25 mouse cellular contexts compared by ENCODE assay signal in the genomic region with DNA sequence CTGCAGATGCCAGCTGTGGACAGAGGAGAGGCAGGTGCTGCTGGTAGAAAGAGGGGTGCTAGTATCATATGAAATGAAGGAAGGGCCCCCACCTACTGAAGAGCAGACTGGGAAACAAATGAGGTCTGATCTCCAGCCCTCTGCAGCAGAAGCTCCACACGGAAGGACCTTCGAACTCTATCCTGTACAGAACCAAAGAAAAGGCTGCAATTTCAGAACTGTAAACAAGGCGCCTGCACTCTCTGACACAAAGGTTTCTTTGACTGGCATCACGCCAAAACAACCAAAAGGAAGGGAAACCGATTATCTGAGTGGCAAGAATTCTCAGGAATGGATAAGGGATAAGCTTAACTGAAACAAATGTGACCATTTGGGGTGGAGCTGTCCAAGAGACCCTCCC. TPM values are rescaled to one million over a fixed set of nuclear protein-coding genes. Genes with fewer than 3 reads are reported as not detected.
DNase-seq lines count a peak whose midpoint lies in the region; ATAC-seq and TF ChIP-seq lines count a peak whose summit lies in the region.
"Had no signal": no experiment of that assay in that cellular context is flagged by ENCODE, and none has a peak within 500 bp of the region (broad histone marks: within the 10 kb centered on the region; RNA-seq: fewer than 3 reads in every experiment).

No protein-coding gene starts in this region.

- no peaks in the 10 kb centered on the region for H3K36me3 ChIP-seq in embryonic facial prominence, embryonic 14.5 days (ENCODE audit: control insufficient read depth, insufficient read depth, low read length)
- H3K36me3 ChIP-seq in embryonic facial prominence, embryonic 10.5 days (replicated peaks): no peaks in the 10 kb centered on the region
- H3K36me3 ChIP-seq in heart, embryonic 12.5 days: no peaks in the 10 kb centered on the region
- H3K36me3 ChIP-seq in heart, embryonic 10.5 days: no peaks in the 10 kb centered on the region
- H3K36me3 ChIP-seq in liver, adult 2 months (ENCODE audit: control insufficient read depth, insufficient read depth, low read length): no peaks in the 10 kb centered on the region
- H3K36me3 ChIP-seq in liver, embryonic 12.5 days: no peaks in the 10 kb centered on the region
- no peaks in the 10 kb centered on the region for H3K36me3 ChIP-seq in stomach, embryonic 16.5 days (ENCODE audit: control insufficient read depth, insufficient read depth, low read length)
- no peaks in the 10 kb centered on the region for H3K36me3 ChIP-seq in stomach, postnatal 0 days (ENCODE audit: control insufficient read depth, insufficient read depth, low read length)
- H3K36me3 ChIP-seq: embryonic facial prominence, embryonic 15.5 days; forebrain, embryonic 12.5 days; intestine, embryonic 15.5 days had no signal

- no peak for TF ChIP-seq CTCF in liver, adult 2 months (IDR thresholded peaks at IDR 0.05; ENCODE audit: low read depth, low read length)
- no peak for TF ChIP-seq CTCF in stomach, postnatal 0 days (IDR thresholded peaks at IDR 0.05; ENCODE audit: low read depth)

- 0 out of 2 replicates have a peak, but pooled peaks have one; percentile 26 for ATAC-seq in embryonic facial prominence, embryonic 14.5 days (ENCODE audit: low read depth)
- peak; percentile 45; the same call in 1 of the 2 replicates for ATAC-seq in heart, embryonic 12.5 days (ENCODE audit: insufficient number of reproducible peaks, low FRiP score)
- no peak for ATAC-seq in liver, embryonic 12.5 days
- ATAC-seq in stomach, embryonic 16.5 days (ENCODE audit: insufficient read depth, low FRiP score): 0 out of 2 replicates have a peak, but pooled peaks have one; percentile 17
- ATAC-seq in stomach, postnatal 0 days (ENCODE audit: low FRiP score, low TSS enrichment): no peak
- ATAC-seq: activated CD4-positive, CD25-positive, alpha-beta regulatory T cell, adult 4 months; forebrain, embryonic 16.5 days; hindbrain, embryonic 16.5 days; intestine, embryonic 15.5 days had no signal

- H3K4me2 ChIP-seq in embryonic facial prominence, embryonic 14.5 days (ENCODE audit: low read depth, low read length): no peak overlapping the region
- H3K4me2 ChIP-seq in heart, embryonic 12.5 days: no peak overlapping the region
- H3K4me2 ChIP-seq in liver, embryonic 12.5 days: no peak overlapping the region
- no peak overlapping the region for H3K4me2 ChIP-seq in stomach, embryonic 16.5 days (ENCODE audit: low read depth, low read length)
- H3K4me2 ChIP-seq in stomach, postnatal 0 days (replicated peaks; ENCODE audit: low read depth): no peak overlapping the region
- H3K4me2 ChIP-seq: embryonic facial prominence, embryonic 15.5 days; forebrain, embryonic 12.5 days; intestine, embryonic 15.5 days had no signal

- no peak overlapping the region for H3K9ac ChIP-seq in embryonic facial prominence, embryonic 14.5 days (ENCODE audit: low read depth, low read length)
- no peak overlapping the region for H3K9ac ChIP-seq in heart, embryonic 12.5 days
- no peak overlapping the region for H3K9ac ChIP-seq in liver, adult 2 months (ENCODE audit: low read depth, low read length)
- H3K9ac ChIP-seq in liver, embryonic 12.5 days: no peak overlapping the region
- no peak overlapping the region for H3K9ac ChIP-seq in stomach, embryonic 16.5 days (ENCODE audit: low read length)
- H3K9ac ChIP-seq in stomach, postnatal 0 days (ENCODE audit: low read length): no peak overlapping the region
- H3K9ac ChIP-seq: embryonic facial prominence, embryonic 15.5 days; forebrain, embryonic 12.5 days; intestine, embryonic 15.5 days had no signal

- H3K4me1 ChIP-seq in embryonic facial prominence, embryonic 14.5 days (ENCODE audit: control insufficient read depth, insufficient read depth, low read length): no peaks in the 10 kb centered on the region
- H3K4me1 ChIP-seq in embryonic facial prominence, embryonic 10.5 days: peaks cover 3% of the 10 kb centered on the region; the same call in 1 of the 2 replicates
- H3K4me1 ChIP-seq in heart, embryonic 12.5 days (replicated peaks): peaks cover 3% of the 10 kb centered on the region
- peaks cover 8% of the 10 kb centered on the region for H3K4me1 ChIP-seq in heart, embryonic 10.5 days
- peaks cover 3% of the 10 kb centered on the region; the same call in 1 of the 2 replicates for H3K4me1 ChIP-seq in liver, adult 2 months (ENCODE audit: control insufficient read depth, insufficient read depth, low read length)
- H3K4me1 ChIP-seq in liver, embryonic 12.5 days: no peaks in the 10 kb centered on the region
- no peaks in the 10 kb centered on the region for H3K4me1 ChIP-seq in stomach, embryonic 16.5 days (ENCODE audit: control insufficient read depth, insufficient read depth, low read length)
- no peaks in the 10 kb centered on the region for H3K4me1 ChIP-seq in stomach, postnatal 0 days (replicated peaks; ENCODE audit: control insufficient read depth, insufficient read depth)
- H3K4me1 ChIP-seq: embryonic facial prominence, embryonic 15.5 days; intestine, embryonic 15.5 days had no signal

- H3K27ac ChIP-seq in embryonic facial prominence, embryonic 14.5 days (replicated peaks; ENCODE audit: low read depth, low read length): no peak overlapping the region
- H3K27ac ChIP-seq in embryonic facial prominence, embryonic 10.5 days (replicated peaks): no peak overlapping the region
- H3K27ac ChIP-seq in heart, embryonic 12.5 days (ENCODE audit: poor library complexity, severe bottlenecking): no peak overlapping the region
- H3K27ac ChIP-seq in heart, embryonic 10.5 days: no peak overlapping the region
- H3K27ac ChIP-seq in liver, adult 2 months (replicated peaks; ENCODE audit: insufficient read depth, low read depth, low read length): no peak overlapping the region
- no peak overlapping the region for H3K27ac ChIP-seq in liver, embryonic 12.5 days
- H3K27ac ChIP-seq in stomach, embryonic 16.5 days (ENCODE audit: low read length): no peak overlapping the region
- no peak overlapping the region for H3K27ac ChIP-seq in stomach, postnatal 0 days (replicated peaks)
- H3K27ac ChIP-seq: embryonic facial prominence, embryonic 15.5 days; forebrain, embryonic 12.5 days; intestine, embryonic 15.5 days had no signal

- H3K27me3 ChIP-seq in embryonic facial prominence, embryonic 14.5 days (replicated peaks; ENCODE audit: control insufficient read depth, insufficient read depth, low read length): no peaks in the 10 kb centered on the region
- H3K27me3 ChIP-seq in embryonic facial prominence, embryonic 10.5 days (replicated peaks; ENCODE audit: low read depth, poor library complexity, severe bottlenecking): peaks cover 15% of the 10 kb centered on the region
- H3K27me3 ChIP-seq in heart, embryonic 12.5 days (replicated peaks): peaks cover 29% of the 10 kb centered on the region
- peaks cover 10% of the 10 kb centered on the region for H3K27me3 ChIP-seq in heart, embryonic 10.5 days (ENCODE audit: insufficient read depth, poor library complexity, severe bottlenecking)
- peaks cover 3% of the 10 kb centered on the region; the same call in 1 of the 2 replicates for H3K27me3 ChIP-seq in liver, adult 2 months (ENCODE audit: control insufficient read depth, insufficient read depth, low read length)
- H3K27me3 ChIP-seq in liver, embryonic 12.5 days (replicated peaks): 0 out of 2 replicates have a peak, but pooled peaks cover 3% of the 10 kb centered on the region
- H3K27me3 ChIP-seq in stomach, embryonic 16.5 days (ENCODE audit: control insufficient read depth, insufficient read depth, low read length): peaks cover 3% of the 10 kb centered on the region; the same call in 1 of the 2 replicates
- H3K27me3 ChIP-seq in stomach, postnatal 0 days (ENCODE audit: control insufficient read depth, insufficient read depth, low read length): no peaks in the 10 kb centered on the region

- H3K79me2 ChIP-seq in liver, adult 2 months (ENCODE audit: control insufficient read depth, insufficient read depth, low read length): no peaks in the 10 kb centered on the region

- peak; percentile 3 for DNase-seq in embryonic facial prominence, embryonic 14.5 days (ENCODE audit: low spot score)
- no peak for DNase-seq in embryonic facial prominence, embryonic 10.5 days (ENCODE audit: low spot score)
- no peak for DNase-seq in heart, embryonic 10.5 days (ENCODE audit: low spot score)
- peak; percentile 73 for DNase-seq in liver, adult 2 months (ENCODE audit: extremely low read depth, low read depth, low spot score)
- DNase-seq in stomach, postnatal 0 days (ENCODE audit: low spot score): no peak
- DNase-seq: adrenal gland, adult 8-10 months; adrenal gland, postnatal 25 days; cerebellum, adult 11-12 months; cerebellum, adult 8-10 months; cerebellum, postnatal 36 days; embryo, embryonic 11 days; gastrocnemius, postnatal 10 days; gastrocnemius, postnatal 36 days; heart, postnatal 10 days; heart, postnatal 4 days had no signal

- WGBS in embryonic facial prominence, embryonic 14.5 days: 61% methylated on average over 5 of the region's 5 CpGs
- WGBS in embryonic facial prominence, embryonic 10.5 days: 77% methylated on average over 5 of the region's 5 CpGs
- 52% methylated on average over 5 of the region's 5 CpGs for WGBS in heart, embryonic 12.5 days
- WGBS in heart, embryonic 10.5 days: 49% methylated on average over 5 of the region's 5 CpGs
- WGBS in liver, adult 2 months: 3% methylated on average over 5 of the region's 5 CpGs
- 54% methylated on average over 5 of the region's 5 CpGs for WGBS in liver, embryonic 12.5 days (ENCODE audit: insufficient replicate concordance)
- WGBS in stomach, embryonic 16.5 days: 39% methylated on average over 5 of the region's 5 CpGs
- WGBS in stomach, postnatal 0 days: 29% methylated on average over 5 of the region's 5 CpGs

- TF ChIP-seq EP300 in stomach, postnatal 0 days (optimal IDR thresholded peaks at IDR 0.05): no peak

- no peak for TF ChIP-seq POLR2A in liver, adult 2 months (IDR thresholded peaks at IDR 0.05; ENCODE audit: extremely low read depth, insufficient read depth, low read length)

- H3K4me3 ChIP-seq in embryonic facial prominence, embryonic 14.5 days (ENCODE audit: low read depth, low read length): no peak overlapping the region
- no peak overlapping the region for H3K4me3 ChIP-seq in embryonic facial prominence, embryonic 10.5 days
- no peak overlapping the region for H3K4me3 ChIP-seq in heart, embryonic 12.5 days
- no peak overlapping the region for H3K4me3 ChIP-seq in heart, embryonic 10.5 days
- no peak overlapping the region for H3K4me3 ChIP-seq in liver, adult 2 months (ENCODE audit: insufficient read depth, low read depth, low read length)
- no peak overlapping the region for H3K4me3 ChIP-seq in liver, embryonic 12.5 days
- H3K4me3 ChIP-seq in stomach, embryonic 16.5 days (replicated peaks; ENCODE audit: low read length): no peak overlapping the region
- H3K4me3 ChIP-seq in stomach, postnatal 0 days (ENCODE audit: low read depth, low read length): no peak overlapping the region
- H3K4me3 ChIP-seq: embryonic facial prominence, embryonic 15.5 days; forebrain, embryonic 12.5 days; intestine, embryonic 15.5 days had no signal

- no peaks in the 10 kb centered on the region for H3K9me3 ChIP-seq in embryonic facial prominence, embryonic 14.5 days (ENCODE audit: control insufficient read depth, low read length)
- no peaks in the 10 kb centered on the region for H3K9me3 ChIP-seq in embryonic facial prominence, embryonic 10.5 days
- H3K9me3 ChIP-seq in heart, embryonic 12.5 days (replicated peaks): no peaks in the 10 kb centered on the region
- H3K9me3 ChIP-seq in heart, embryonic 10.5 days: no peaks in the 10 kb centered on the region
- H3K9me3 ChIP-seq in liver, embryonic 12.5 days (replicated peaks): no peaks in the 10 kb centered on the region
- no peaks in the 10 kb centered on the region for H3K9me3 ChIP-seq in stomach, embryonic 16.5 days (replicated peaks; ENCODE audit: control insufficient read depth, low read length)
- no peaks in the 10 kb centered on the region for H3K9me3 ChIP-seq in stomach, postnatal 0 days (ENCODE audit: control insufficient read depth, low read length)
- H3K9me3 ChIP-seq: embryonic facial prominence, embryonic 15.5 days; forebrain, embryonic 12.5 days; intestine, embryonic 15.5 days had no signal

RNA-seq across cellular contexts. Expression of a gene that starts 18.9 kb away (rescaled TPM):
- 16.4 and 19.6 TPM in 2 replicates for polyA plus RNA-seq in embryonic facial prominence, embryonic 14.5 days (2014; fragmentation: Nextera tagmentation; extraction: Ambion mirVana)
- 1.8 and 1.9 TPM in 2 replicates for polyA plus RNA-seq in embryonic facial prominence, embryonic 10.5 days (2016; fragmentation: Nextera tagmentation; extraction: Ambion mirVana)
- 0.85 and 1.3 TPM in 2 replicates for polyA plus RNA-seq in heart, embryonic 12.5 days (2016; fragmentation: Nextera tagmentation; extraction: Ambion mirVana)
- polyA plus RNA-seq in heart, embryonic 10.5 days (2016; fragmentation: Nextera tagmentation; extraction: Ambion mirVana): 1.1 and 1.3 TPM in 2 replicates
- not detected in 2 replicates for total RNA-seq in liver, adult 2 months (2014; rRNA removed)
- polyA plus RNA-seq in liver, adult 2 months (2012; rRNA removed): not detected in 2 replicates
- polyA plus RNA-seq in liver, embryonic 12.5 days (2016; fragmentation: Nextera tagmentation; extraction: Ambion mirVana): 0.39 and 0.48 TPM in 2 replicates
- polyA plus RNA-seq in stomach, embryonic 16.5 days (2015; fragmentation: Nextera tagmentation; extraction: Ambion mirVana): 1.2 and 1.6 TPM in 2 replicates
- polyA plus RNA-seq in stomach, postnatal 0 days (2015; fragmentation: Nextera tagmentation; extraction: Ambion mirVana): 0.98 and 1.1 TPM in 2 replicates
- total RNA-seq: granulocyte monocyte progenitor cell, adult 5-6 weeks had no signal
- polyA plus RNA-seq: activated CD4-positive, CD25-positive, alpha-beta regulatory T cell, adult 4 months had no signal

Comparison
In these comparisons a context has a peak if more than half of its experiments do, and no peak if none do; other contexts are left out.
1. ATAC-seq: peak in embryonic facial prominence, embryonic 14.5 days (single experiment), heart, embryonic 12.5 days (single experiment) and stomach, embryonic 16.5 days (single experiment); none in liver, embryonic 12.5 days (single experiment) and stomach, postnatal 0 days (single experiment).
2. DNase-seq: peak in embryonic facial prominence, embryonic 14.5 days (single experiment) and liver, adult 2 months (single experiment); none in embryonic facial prominence, embryonic 10.5 days (single experiment), heart, embryonic 10.5 days (single experiment) and stomach, postnatal 0 days (single experiment).